Mouse (Mus musculus): ENCODE measurements around the gene Hist3h2ba. TPM values are rescaled to one million over a fixed set of nuclear protein-coding genes. Genes with fewer than 3 reads are reported as not detected.
A peak's percentile ranks its signal among the peaks of the same experiment; 100 is the strongest.

Hist3h2ba gene
- total and polyA plus RNA-seq, 3 experiments, result 6.0 to 23.2 TPM; not detected in 1

DNA sequence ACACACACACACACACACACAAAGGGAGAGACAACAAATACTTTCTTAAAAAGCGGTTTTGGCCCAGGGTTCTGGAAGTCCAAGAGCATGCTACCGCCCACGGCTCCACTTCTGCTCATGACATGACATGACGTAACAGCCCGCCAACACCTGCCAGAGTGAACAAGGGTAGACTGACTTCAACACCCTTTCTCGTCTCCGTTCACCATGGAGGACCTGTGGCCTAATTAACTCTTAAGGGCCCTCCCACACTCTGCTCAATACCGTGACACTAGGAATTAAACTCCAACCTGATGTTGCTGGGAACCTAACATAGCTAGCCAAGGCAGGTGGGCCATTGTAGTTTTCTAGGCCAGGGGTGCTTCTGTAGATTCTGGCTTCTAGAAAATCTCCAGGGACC lies 20.3 kb downstream of the Hist3h2ba start:
- DNase-seq (ENCODE audit: low spot score) (no peak), ATAC-seq (ENCODE audit: extremely low read depth, insufficient number of reproducible peaks, low FRiP score, poor library complexity, severe bottlenecking) (no peak)
- Histone ChIP-seq H3K4me3 (ENCODE audit: low read depth, low read length) (no peak overlapping the region), H3K9me3 (replicated peaks) (no peaks in the 10 kb centered on the region), H3K27me3 (ENCODE audit: insufficient read depth, low read length) (no peaks in the 10 kb centered on the region), H3K4me1 (ENCODE audit: insufficient read depth, low read depth, low read length) (peaks cover 65% of the 10 kb centered on the region), H3K36me3 (replicated peaks) (peaks cover 78% of the 10 kb centered on the region)
- TF ChIP-seq GATA2 (IDR thresholded peaks at IDR 0.05; ENCODE audit: borderline replicate concordance, low read depth, low read length) (no peak), CTCF (IDR thresholded peaks at IDR 0.05; ENCODE audit: low read depth, low read length) (no peak), GATA1 (IDR thresholded peaks at IDR 0.05; ENCODE audit: borderline replicate concordance, low read length) (no peak), POLR2AphosphoS5 (IDR thresholded peaks at IDR 0.05; ENCODE audit: insufficient replicate concordance, low read depth, low read length) (no peak), TAL1 (conservative IDR thresholded peaks at IDR 0.05; ENCODE audit: low read depth, low read length) (no peak)

DNA sequence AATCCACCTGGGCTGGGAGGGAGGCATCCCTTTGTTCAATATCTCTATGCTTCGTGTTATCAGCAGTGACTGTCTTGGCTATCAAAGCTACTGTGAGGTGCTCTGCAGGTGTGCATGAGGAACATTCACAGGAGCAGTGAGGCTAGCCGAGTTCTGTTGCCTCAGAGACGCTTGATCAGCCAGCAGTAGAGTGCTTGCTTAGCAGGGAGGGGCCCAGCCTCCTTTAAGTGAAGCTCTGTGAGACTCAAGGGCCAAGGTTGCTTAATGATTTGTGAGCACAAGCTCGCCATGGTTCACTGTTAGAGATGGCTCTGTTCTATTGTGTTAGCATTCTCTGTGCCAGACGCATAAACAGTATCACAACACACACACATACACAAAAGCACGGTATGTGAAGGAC lies 20.9 kb downstream of the Hist3h2ba start:
- ATAC-seq (ENCODE audit: extremely low read depth, insufficient number of reproducible peaks, low FRiP score, poor library complexity, severe bottlenecking), result no peak
- TF ChIP-seq GATA2 (IDR thresholded peaks at IDR 0.05; ENCODE audit: borderline replicate concordance, low read depth, low read length) (no peak), POLR2AphosphoS5 (IDR thresholded peaks at IDR 0.05; ENCODE audit: insufficient replicate concordance, low read depth, low read length) (no peak), TAL1 (conservative IDR thresholded peaks at IDR 0.05; ENCODE audit: low read depth, low read length) (no peak), GATA1 (IDR thresholded peaks at IDR 0.05; ENCODE audit: borderline replicate concordance, low read length) (no peak), CTCF (IDR thresholded peaks at IDR 0.05; ENCODE audit: low read depth, low read length) (no peak)
- no peak for DNase-seq (ENCODE audit: low spot score)
- Histone ChIP-seq H3K4me1 (ENCODE audit: insufficient read depth, low read depth, low read length) (peaks cover 71% of the 10 kb centered on the region), H3K36me3 (replicated peaks) (peaks cover 79% of the 10 kb centered on the region), H3K27me3 (ENCODE audit: insufficient read depth, low read length) (no peaks in the 10 kb centered on the region), H3K4me3 (ENCODE audit: low read depth, low read length) (no peak overlapping the region), H3K9me3 (replicated peaks) (no peaks in the 10 kb centered on the region)

DNA sequence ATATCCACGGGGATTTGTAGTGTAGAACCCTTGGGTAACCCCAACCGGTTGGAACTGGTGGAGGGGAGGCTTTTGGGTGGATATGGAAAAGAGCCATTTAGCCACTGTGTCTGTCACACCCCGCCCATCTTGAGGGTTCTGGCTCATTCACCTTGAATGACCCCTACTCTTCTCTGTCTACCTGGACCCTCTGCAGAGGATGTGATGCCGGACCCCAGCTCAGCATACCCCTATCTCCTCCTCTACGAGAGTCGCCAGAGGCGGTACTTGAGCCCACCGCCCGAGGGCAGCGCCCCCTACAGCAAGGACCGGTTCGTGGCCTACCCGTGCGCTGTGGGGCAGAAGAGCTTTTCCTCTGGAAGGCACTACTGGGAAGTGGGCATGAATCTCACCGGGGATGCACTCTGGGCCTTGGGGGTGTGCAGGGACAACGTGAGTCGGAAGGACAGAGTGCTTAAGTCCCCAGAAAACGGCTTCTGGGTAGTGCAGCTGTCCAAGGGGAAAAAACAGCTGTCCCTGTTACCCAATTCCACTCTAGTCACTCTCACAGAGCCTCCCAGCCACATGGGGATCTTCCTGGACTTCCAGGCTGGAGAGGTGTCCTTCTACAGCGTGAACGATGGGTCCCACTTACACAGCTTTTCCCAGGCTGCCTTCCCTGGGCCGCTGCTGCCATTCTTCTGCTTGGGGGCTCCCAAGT lies 22.3 kb downstream of the Hist3h2ba start:
- ATAC-seq (ENCODE audit: extremely low read depth, insufficient number of reproducible peaks, low FRiP score, poor library complexity, severe bottlenecking) (no peak), DNase-seq (ENCODE audit: low spot score) (no peak)
- Histone ChIP-seq H3K4me3 (ENCODE audit: low read depth, low read length) (no peak overlapping the region; the same call in 1 of the 2 replicates), H3K27me3 (ENCODE audit: insufficient read depth, low read length) (no peaks in the 10 kb centered on the region), H3K4me1 (ENCODE audit: insufficient read depth, low read depth, low read length) (peaks cover 68% of the 10 kb centered on the region), H3K9me3 (replicated peaks) (no peaks in the 10 kb centered on the region), H3K36me3 (replicated peaks) (peaks cover 76% of the 10 kb centered on the region)
- TF ChIP-seq GATA2 (IDR thresholded peaks at IDR 0.05; ENCODE audit: borderline replicate concordance, low read depth, low read length), result no peak
- TF ChIP-seq GATA1 (IDR thresholded peaks at IDR 0.05; ENCODE audit: borderline replicate concordance, low read length), result no peak
- TF ChIP-seq CTCF (IDR thresholded peaks at IDR 0.05; ENCODE audit: low read depth, low read length), result no peak
- TF ChIP-seq TAL1 (conservative IDR thresholded peaks at IDR 0.05; ENCODE audit: low read depth, low read length), result no peak
- no peak for TF ChIP-seq POLR2AphosphoS5 (IDR thresholded peaks at IDR 0.05; ENCODE audit: insufficient replicate concordance, low read depth, low read length)

DNA sequence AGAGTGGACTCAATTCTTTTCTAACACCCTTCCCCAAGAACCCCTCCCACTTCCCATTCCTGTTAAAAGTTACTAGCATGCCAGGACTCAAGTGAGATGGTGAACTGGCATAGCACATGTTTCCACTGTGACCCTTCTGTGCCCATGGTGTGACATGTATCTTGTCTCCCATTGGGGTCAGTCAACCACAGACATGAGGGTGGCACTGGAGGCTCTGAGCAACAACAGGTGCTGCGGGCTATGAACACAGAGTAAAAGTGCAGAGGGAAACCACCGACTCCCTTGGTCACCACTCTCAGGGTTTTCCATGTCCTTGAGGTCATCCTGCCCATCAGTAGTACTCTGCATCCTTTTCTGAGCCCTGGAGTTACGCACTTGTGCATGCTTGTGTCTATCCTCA lies 23.1 kb downstream of the Hist3h2ba start:
- Histone ChIP-seq H3K4me3 (ENCODE audit: low read depth, low read length) (no peak overlapping the region), H3K27me3 (ENCODE audit: insufficient read depth, low read length) (no peaks in the 10 kb centered on the region), H3K4me1 (ENCODE audit: insufficient read depth, low read depth, low read length) (peaks cover 65% of the 10 kb centered on the region), H3K36me3 (replicated peaks) (peaks cover 70% of the 10 kb centered on the region), H3K9me3 (replicated peaks) (no peaks in the 10 kb centered on the region)
- TF ChIP-seq POLR2AphosphoS5 (IDR thresholded peaks at IDR 0.05; ENCODE audit: insufficient replicate concordance, low read depth, low read length), result no peak
- TF ChIP-seq CTCF (IDR thresholded peaks at IDR 0.05; ENCODE audit: low read depth, low read length), result no peak
- TF ChIP-seq GATA1 (IDR thresholded peaks at IDR 0.05; ENCODE audit: borderline replicate concordance, low read length), result no peak
- no peak for TF ChIP-seq GATA2 (IDR thresholded peaks at IDR 0.05; ENCODE audit: borderline replicate concordance, low read depth, low read length)
- no peak for TF ChIP-seq TAL1 (conservative IDR thresholded peaks at IDR 0.05; ENCODE audit: low read depth, low read length)
- ATAC-seq (ENCODE audit: extremely low read depth, insufficient number of reproducible peaks, low FRiP score, poor library complexity, severe bottlenecking) (no peak), DNase-seq (ENCODE audit: low spot score) (no peak)

DNA sequence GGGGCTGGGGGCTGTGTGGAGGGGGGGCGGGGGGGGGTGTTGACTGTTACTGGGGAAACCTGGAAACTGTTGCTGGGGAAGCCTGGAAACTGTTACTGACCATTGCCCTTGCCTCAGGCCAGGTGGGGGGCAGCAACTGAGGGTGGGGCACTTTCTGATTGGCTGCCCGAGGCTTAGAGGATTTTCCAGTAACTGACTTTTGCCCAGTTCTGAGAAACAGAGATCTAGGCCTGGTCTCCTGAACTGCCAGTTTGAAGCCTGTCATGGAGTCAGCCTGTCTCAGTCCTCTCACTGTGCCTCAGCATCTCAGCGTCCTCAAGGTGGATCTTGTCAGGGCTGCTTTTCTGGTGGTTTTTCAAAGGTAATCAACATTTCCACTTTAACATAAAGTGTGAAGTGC lies 25.7 kb downstream of the Hist3h2ba start:
- H3K9me3 ChIP-seq (replicated peaks), result no peaks in the 10 kb centered on the region
- TF ChIP-seq CTCF (IDR thresholded peaks at IDR 0.05; ENCODE audit: low read depth, low read length) (no peak), TAL1 (conservative IDR thresholded peaks at IDR 0.05; ENCODE audit: low read depth, low read length) (no peak), POLR2AphosphoS5 (IDR thresholded peaks at IDR 0.05; ENCODE audit: insufficient replicate concordance, low read depth, low read length) (no peak), GATA2 (IDR thresholded peaks at IDR 0.05; ENCODE audit: borderline replicate concordance, low read depth, low read length) (no peak), GATA1 (IDR thresholded peaks at IDR 0.05; ENCODE audit: borderline replicate concordance, low read length) (no peak)
- no peak for DNase-seq (ENCODE audit: low spot score)
- ATAC-seq (ENCODE audit: extremely low read depth, insufficient number of reproducible peaks, low FRiP score, poor library complexity, severe bottlenecking), result no peak
- H3K36me3 ChIP-seq (replicated peaks), result peaks cover 50% of the 10 kb centered on the region
- H3K27me3 ChIP-seq (ENCODE audit: insufficient read depth, low read length), result no peaks in the 10 kb centered on the region
- H3K4me1 ChIP-seq (ENCODE audit: insufficient read depth, low read depth, low read length), result peaks cover 56% of the 10 kb centered on the region
- H3K4me3 ChIP-seq (ENCODE audit: low read depth, low read length), result peak overlapping the region; percentile 48; the same call in 1 of the 2 replicates

DNA sequence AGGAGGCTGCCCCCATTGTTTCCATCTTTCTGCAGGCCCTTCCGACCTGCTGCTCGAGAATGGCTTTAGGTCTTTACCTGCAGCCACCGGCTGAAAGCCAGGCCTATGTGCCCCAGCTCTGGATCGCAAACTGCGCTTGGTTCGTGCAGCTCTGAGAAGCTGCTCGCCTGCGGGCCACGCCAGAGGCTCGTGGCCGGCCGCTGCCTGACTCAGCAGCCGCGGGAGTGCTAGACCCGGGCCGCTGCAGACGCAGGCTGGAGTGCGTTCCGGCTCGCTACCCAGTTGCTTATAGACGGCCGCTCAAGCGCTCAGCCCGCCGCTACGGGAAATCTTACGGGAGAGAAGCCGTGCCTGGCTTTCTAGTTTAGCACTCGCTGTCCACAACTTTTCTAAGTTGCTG lies 28.4 kb downstream of the Hist3h2ba start:
- peaks cover 56% of the 10 kb centered on the region for H3K4me1 ChIP-seq (ENCODE audit: insufficient read depth, low read depth, low read length)
- ATAC-seq (ENCODE audit: extremely low read depth, insufficient number of reproducible peaks, low FRiP score, poor library complexity, severe bottlenecking) (no peak), DNase-seq (ENCODE audit: low spot score) (no peak)
- TF ChIP-seq GATA1 (IDR thresholded peaks at IDR 0.05; ENCODE audit: borderline replicate concordance, low read length) (no peak), CTCF (IDR thresholded peaks at IDR 0.05; ENCODE audit: low read depth, low read length) (no peak), TAL1 (conservative IDR thresholded peaks at IDR 0.05; ENCODE audit: low read depth, low read length) (no peak), GATA2 (IDR thresholded peaks at IDR 0.05; ENCODE audit: borderline replicate concordance, low read depth, low read length) (no peak), POLR2AphosphoS5 (IDR thresholded peaks at IDR 0.05; ENCODE audit: insufficient replicate concordance, low read depth, low read length) (no peak)
- H3K36me3 ChIP-seq (replicated peaks), result peaks cover 50% of the 10 kb centered on the region
- H3K27me3 ChIP-seq (ENCODE audit: insufficient read depth, low read length), result no peaks in the 10 kb centered on the region
- H3K4me3 ChIP-seq (ENCODE audit: low read depth, low read length), result peak overlapping the region; percentile 98
- no peaks in the 10 kb centered on the region for H3K9me3 ChIP-seq (replicated peaks)

All from G1E (cell line).